Mouse (Mus musculus) urinary bladder, postnatal 25 days (tissue): ENCODE data around the gene Myg1.
A peak's percentile ranks its signal among the peaks of the same experiment; 100 is the strongest.

Experiments
- DNase-seq: peaks from one replicate; pipeline ENCODE4 v3.0.0; 2022; ENCODE audit warnings: low spot score

Gene Myg1

DNA sequence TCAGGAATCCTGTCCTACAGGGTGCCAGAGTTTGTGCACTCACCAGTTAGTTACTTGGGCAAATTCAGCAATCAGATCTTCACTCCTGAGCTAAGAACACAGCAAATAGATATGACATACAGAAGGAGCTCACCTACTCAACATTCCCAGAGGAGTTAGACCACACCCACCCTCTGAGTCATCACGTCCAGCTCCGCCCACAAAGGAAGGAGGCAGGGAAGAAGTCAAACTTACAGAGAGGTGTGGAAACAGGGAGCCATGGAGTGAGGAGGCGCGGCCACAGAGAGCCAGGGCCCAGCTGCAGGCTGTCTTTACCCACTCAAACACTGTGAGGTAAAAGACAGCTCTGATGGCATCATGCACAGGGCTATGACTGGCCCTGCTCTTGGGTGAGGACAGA is 14.9 kb downstream of the Myg1 start:
- no peak for DNase-seq

DNA sequence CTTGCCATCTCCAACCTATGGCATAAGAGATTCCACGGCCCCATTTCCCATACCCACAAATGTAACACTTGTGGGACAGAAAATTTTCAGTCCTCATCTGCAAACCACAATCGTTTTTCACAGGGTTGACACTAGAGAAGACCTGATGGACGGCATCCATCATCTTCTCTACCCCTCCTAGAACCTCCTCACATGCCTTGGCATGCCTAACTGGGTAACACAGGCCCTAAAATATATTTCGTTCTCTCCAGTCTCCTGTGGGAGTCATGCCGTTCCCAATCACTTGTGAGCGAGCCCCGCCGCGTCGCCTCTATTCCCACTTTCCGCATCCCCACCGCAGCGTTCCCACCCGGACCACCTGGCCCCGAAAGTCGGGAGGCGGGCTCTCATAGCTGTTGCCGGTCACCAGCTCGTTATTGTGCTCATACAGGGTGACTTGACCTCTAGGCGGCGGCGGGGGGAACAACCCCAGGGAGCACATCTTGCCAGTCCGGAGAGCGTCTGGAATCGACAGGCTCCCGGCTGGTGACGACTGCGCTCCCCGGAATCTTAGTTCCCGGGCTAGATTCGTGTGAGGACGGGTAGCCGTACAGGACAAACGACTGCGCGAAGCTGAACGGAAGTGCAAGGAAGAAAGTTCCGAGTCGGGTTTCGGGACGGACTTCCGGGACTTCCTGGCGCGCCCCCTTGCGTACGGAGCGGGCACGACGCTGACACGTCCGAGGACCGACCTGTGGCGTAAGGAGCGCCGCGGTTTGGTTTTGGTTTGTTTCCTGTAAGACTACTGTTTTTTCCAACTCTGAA is 18.8 kb downstream of the Myg1 start, which contains the start of gene Aaas:
Gene Aaas, minus strand, starts transcription at position 634 of the 804 bp plus-strand sequence.
- DNase-seq, result peak; percentile 95

DNA sequence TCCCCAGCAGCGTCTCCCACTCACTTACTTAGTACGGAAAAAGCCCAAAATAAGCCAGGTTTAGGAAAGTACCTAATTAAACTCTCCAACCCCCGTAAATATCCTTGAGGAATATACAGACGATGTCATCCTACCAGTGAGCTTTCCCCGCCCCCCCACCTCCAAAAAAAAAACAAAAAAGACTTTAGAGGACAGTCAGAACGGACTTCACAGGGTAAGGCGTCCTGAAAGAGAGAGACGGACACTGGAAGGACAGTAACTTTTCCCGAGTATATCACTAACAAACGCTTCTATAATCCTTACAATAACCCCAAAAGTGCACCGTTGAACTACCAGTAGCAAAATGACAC is 19.4 kb downstream of the Myg1 start:
- DNase-seq, result no peak

DNA sequence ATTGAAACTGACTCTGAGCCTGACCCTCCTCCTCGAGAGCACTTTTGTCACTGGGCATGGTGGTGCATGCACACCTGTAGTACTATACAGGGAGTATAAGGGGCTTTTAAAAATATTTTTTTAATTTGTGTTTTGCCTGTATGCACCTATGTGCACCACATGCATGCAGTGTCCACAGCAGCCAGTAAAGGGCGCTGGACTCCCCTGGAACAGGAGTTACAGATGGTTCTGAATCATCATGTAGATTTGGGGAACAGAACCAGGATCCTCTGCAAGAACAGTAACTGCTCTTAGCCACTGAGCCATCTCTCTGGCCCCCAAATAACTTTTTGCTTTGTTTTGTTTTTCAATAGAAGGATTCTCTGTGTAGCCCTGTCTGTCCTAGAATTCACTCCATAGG is 20.7 kb downstream of the Myg1 start:
- DNase-seq, result no peak

DNA sequence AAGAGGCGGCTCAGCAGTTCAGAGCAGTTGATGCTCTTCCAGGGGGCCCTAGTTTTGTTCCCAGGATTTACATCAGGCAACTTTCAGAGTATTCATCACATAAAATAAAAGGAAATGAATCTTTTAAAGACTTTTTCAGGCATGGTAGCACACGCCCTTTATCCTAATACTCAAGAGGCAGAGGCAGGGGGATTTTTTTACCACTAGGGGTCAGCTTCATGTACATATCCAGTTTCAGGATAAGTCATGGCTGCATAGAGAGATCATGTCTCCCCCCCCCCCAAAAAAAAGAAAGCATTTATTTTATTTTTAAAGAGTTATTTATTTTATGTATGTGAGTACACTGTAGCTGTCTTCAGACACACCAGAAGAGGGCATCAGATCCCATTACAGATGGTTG is 22.5 kb downstream of the Myg1 start:
- no peak for DNase-seq

DNA sequence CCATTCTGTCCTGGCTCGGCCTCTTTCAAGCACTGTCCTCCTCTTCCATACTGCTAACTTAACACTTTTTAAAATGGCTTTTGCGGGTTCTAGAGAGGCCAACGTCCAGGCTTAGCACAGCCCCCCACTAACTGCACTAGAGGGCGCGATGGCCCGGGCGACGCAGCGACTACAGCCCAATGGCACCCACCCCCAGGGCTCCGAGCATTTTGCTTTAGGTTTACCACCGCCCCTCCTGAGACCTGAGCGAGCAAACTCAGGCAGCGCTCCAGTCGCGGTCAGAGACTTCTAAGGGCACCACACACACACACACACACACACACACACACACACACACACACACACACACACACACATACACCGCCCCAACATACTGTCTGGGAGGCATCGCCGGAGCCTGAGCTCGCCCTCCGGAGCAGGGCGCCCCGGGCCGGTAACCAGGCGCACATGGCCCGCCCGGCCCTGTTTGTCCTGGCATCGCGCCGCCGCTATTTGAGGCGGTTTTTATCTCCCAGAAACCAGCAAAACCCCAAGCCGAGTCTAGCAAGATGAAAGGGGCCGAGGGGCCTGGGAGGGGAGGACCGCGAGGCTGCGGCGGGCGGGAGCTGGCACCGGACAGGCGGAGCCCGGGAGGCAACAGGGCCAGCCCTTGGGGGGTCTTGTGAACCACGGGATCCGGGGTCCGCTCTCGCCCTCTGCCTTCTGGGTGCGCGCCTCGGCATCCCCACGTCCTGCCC is 23.8 kb downstream of the Myg1 start:
- peak; percentile 38 for DNase-seq

DNA sequence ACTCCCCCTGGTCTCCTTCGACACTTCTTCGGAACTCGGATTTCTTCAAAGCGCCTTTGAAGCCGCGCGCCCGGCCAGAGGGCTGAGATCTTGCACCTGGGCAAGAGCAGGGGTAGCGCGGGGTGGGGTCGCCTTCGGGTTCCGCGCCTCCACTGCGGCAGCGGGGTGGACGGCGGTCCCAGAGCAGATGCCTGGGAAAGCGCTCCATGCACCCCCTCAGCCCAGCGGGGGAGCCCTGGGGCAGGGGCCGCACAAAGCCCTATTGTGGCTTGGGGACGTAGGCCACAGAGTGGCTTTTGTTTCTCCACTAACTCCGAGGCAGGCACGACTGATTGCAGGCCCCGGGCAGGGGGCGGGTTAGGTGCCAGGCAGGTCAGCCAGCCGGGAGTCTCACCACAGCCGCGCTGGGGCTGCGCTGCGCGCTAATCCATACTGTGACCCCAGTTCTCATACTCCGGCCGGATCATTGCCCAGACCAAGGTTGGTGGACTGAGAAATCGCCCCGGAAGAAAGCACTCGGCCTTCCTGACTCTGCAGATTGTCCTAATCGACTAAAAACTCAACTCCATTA is 24.4 kb downstream of the Myg1 start:
- DNase-seq, result no peak

DNA sequence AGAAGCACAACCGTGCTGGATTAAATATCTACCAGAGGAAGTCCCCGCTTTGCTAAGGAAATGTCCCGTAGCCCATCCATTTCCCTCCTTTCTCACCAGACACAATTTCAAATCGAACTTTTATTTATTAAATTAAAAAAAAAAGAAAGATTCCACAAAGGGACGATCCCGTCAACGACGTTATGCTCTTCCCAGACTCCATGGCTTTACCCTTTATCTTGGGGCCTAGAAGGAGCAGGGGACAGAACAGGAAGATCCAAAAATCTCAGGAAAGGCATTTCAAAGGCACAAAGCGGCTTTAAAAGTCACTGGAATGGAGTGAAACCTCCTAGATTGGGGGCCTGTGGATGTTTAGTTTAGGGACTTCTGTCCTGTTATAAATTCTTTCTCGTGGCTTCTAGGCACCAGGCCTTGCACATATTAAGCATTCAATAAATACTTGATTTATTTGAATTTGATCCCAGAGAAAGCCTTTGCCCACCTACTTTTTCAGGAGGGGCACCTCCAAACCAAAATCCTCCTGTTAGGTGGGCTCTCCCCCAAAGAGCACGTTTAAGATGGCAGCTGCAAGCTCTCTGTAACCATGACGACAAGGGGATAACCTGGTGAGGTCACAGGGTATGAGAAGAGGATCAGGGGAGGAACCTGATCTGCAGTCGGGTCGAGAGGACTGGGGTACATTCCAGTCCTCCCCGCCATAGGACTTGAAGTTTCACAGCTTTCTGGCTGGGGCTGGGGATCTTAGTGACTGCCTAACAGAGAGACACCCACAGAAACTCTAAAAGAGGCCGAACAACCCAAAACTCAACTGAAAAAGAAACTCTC is 25.2 kb downstream of the Myg1 start:
- DNase-seq, result no peak

DNA sequence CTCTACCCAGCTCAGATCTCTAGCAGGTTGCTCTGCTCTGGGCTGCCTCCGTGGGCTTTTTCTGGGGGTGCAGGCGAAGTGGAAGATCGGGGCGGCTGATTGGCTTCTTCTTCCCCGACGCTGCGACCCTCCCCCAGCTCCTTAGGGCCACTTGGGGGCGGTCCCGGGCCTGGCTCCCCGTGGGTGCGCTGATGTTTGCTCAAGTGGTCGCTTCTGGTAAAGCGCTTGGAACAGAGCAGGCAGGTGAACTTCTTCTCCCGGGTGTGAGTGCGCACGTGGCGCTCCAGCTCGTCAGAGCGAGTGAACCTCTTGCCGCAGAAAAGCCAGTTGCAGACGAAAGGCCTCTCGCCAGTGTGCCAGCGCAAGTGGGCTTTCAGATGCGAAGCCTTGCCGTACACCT is 26.6 kb downstream of the Myg1 start:
- DNase-seq, result no peak

DNA sequence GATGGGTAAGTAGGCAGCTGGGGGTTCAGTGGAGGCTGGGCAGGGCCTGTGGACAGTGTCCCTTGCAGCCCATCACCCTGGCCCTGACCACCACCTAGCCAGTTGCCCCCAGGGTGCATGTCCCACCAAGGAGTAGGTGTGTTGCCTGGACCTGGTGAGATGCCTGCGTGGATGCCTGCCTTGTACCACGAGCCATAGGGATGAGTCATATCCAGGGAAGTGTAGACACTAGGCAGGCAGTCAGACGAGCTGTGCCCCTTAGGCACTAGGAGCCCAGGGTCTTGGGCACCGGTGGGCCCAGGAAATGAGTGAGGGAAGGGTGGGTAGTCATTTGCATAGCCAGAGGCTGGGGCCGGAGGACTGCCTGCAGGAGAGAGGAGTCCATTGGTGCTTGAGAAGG is 27.3 kb downstream of the Myg1 start:
- no peak for DNase-seq

DNA sequence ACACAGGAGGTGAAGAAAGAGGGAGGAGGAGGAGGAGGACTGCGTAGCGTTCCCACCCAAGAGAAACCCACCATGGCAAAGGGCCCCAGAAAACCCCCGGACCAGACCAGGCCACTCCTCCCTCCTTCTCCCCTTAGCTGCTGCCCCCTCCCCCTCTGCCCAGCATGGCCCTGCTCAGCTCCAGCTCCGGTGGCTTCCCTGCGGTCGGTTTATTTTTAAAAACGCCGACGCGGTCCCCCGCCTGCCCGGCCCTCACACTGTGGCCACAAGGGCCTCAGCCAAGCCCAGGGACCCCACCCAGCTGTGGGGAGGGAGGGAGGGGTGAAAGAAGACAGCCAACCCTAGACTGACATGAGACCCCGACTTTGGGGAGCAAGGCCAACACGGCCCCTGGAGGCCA is 31.1 kb downstream of the Myg1 start:
- no peak for DNase-seq

DNA sequence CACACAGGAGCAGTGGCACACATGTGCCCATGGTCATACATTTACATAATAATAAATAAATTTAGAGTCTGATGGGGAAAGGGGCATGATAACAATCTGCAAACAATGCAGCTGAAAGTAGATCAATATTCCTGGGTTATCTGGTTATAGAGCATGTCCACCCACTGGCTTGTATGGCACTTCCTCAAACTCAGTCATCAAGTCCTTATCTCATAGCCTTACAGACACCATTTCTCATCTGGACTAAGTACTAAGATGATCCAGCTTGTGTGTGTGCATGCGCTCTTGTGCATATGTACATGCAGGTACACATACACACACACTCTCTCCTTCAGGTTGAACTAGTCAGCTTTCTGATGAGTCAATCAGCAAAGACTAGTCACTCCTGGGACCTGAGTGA is 33.2 kb downstream of the Myg1 start:
- no peak for DNase-seq

DNA sequence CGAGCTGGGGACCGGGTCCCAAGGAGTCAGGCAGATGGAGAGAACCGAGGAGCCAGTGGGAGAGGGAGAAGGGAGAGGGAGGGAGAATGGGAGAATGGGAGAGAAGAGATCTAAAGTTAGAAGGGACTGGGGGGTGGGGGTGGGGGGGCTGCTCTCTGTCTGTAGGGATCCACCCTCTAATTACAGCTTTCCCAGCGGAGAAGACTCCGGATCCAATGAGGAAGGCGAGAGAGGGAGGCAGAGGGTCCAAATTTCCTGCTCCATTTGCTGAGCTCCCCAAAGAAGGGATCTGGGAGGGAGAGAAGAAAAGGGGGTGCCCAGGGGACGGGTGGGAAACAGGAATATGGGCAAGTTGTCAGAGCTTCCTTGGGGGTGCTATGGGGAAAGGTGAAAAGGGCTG is 34.7 kb downstream of the Myg1 start:
- no peak for DNase-seq

DNA sequence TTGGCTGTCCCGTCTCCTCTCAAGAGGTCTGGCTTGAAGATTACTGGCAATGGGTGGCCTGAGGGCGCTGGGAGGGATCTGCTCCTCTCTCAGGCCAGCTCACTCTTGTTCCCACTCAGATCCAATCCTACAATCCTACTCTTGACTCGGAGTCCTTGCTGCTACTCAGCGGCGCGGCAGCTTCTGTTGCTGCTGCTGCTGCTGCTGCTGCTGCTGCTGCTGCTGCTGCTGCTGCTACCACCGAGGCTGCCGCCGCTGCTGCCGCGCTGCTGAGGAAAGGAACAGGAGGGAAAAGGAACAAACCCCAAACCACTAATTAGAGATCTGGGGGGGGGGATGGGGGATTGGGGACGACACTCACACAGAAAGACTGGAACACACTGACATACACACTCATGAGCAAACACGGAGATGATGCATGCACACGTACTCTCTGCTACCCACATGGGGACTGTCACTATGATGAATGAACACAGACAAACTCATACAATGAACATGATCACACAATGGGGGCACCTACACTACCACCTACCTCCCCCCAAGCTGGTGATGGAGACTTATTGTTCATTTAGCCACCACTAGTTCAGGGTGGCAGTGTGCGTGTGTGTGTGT is 35.3 kb downstream of the Myg1 start, which contains the start of gene Sp7:
Gene Sp7, minus strand, starts transcription at position 450 of the 612 bp plus-strand sequence.
- no peak for DNase-seq

DNA sequence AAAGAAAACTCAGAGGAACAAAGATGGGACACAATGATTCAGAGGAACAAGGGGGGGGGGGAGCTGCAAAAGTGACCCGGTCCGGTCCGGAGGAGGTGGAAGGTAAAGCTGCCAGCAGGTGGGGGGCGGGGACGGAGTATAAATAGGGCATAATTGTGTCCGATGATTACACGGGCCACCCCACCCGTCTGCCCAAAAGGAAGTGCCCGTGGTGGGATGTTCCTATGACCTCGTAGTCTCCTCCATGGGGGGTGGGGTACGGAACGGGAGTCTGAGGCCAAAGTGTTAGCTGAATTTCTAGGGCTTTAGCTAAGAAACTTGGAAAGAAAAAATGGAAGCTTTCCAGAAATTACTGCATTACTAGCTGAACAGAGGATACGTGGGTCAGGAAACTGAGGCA is 38.5 kb downstream of the Myg1 start:
- no peak for DNase-seq

DNA sequence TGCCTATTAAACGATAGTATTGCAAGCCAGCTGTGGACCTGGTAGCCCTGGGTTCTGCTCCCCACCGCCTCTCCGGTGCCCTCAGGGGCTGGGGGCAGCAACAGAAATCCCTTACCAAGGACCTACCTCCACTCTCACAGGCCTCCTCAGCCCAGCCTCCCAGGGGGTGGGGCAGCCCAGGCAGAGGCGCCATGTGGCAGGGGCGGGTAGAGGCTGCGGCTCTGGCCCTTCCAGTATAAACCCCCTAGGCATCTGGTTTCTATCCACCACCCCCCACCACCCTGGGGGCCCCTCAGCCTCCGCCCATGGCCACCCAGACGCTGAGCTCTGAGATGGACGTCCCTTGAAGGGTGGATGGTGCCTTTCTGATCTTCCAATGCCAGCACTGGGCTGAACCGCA is 39.2 kb downstream of the Myg1 start:
- no peak for DNase-seq

DNA sequence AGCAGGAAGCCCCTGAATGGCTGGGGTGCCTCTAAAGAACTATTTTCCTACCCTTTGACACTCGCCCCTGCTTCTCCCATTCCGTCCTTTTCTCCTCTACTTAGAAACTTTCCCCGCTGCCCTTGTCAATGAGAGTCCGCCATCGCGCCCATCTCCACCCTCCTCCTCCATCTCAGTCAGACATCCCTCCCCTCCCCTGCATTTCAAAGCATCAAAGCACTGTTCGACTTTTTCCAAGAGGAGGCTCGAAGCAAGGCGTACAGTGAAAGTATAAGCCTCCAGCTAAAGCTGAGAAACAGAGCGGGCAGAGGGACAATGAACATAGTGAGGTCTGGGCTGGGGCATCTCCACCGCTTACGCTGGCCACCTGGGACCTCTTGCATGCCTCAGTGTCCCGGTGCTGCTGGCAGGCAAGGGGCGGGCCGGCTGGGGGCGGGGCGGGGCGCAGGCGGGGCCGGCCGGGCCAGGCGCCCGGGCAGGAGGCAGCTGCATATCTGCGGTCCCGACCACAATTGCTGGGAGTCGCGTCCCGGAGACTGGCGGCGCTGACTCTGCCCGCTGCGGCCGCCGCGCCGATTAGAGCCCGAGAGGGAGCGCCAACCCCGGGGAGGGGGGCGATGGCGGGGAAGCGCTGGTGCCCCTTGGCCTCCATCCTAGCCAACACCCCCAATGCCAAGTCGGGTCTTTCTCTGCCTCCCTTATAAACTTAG is 45.1 kb downstream of the Myg1 start:
- DNase-seq, result peak; percentile 29

DNA sequence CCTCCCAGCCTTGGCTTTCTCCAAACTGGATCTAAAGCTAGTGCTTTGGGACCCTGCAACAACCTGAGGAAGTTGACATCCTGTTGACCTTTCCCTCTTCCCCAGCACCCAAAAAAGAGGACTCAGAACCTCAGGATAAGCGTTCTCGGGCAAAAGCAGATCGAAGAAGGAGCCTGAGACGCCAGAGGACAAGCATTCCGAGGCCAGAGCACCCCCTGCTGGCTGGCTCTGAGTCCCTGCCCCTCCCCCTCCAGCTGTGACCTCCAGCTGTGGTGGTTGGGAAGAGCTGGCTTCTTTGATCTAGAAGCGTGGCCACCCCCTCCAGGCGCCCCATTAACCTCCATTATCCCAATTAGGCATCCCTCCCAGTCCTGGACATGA is 45.6 kb downstream of the Myg1 start:
- peak; percentile 86 for DNase-seq

DNA sequence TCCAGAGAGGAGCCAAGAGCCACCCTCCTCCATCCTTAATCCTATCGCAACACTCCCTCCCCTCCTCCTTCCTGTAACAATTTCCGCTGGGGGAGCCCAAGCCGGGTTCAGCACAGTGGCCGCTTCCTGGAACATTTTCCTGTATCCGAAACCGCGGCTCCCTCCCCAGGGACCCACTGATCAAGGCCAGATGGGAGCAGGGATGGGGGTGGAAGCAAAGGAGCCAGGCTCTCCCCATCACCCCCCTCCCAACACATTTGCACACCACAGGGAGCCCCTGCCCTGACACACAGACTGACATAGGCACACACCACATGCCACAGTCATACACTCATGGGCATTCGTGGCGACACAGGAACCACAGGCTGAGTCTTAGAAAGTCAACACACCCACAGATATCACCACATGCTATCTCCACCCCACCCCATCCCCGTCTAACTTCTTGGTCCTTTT is 46.3 kb downstream of the Myg1 start:
- no peak for DNase-seq

DNA sequence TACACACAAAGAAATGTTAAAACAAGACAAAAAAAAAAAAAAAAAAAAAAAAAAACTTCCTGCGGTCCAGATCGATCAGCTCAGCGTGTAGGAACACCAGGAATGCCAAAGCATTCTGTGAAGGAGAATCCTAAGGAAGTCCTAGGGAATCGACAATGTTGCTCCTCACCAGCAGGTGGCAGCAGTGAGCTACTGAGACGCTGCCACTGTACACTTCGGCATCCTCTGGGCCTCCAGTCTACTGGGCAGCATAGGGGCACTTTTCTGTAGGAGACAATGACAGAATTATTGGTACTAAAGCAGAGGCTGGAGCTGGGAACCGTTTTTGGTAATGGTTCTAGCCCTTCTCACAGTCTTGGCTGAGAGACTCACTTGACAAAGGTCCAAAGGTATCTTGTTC is 50.1 kb downstream of the Myg1 start:
- DNase-seq, result peak; percentile 89

DNA sequence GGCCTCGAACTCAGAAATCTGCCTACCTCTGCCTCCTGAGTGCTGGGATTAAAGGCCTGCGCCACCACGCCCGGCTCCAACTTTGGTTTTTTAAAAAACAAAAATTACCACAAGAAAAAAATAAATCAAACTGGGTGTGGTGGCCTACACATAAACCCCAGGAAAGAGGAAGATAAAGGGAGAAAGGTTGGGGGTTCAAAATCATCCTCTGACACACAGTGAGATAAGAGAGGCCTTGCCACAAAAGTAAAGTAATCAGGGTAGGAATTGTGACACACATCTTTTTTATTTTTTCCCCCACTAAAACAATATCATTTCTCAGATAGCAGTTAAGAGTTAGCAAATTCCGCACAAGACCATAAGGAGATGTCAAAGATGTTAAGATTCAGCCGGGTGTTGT is 52.2 kb downstream of the Myg1 start:
- DNase-seq, result no peak
